Mouse (Mus musculus): ENCODE data around the gene Cirbp. TPM values are rescaled to one million over a fixed set of nuclear protein-coding genes. Genes with fewer than 3 reads are reported as not detected.
"Not testable (repeated sequence)": the region's sequence is repeated elsewhere in the genome, so short reads cannot be mapped to it uniquely, and the experiment has no call there.

Cirbp gene
- polyA plus RNA-seq, 1 experiment from 2014 or later, result 149 TPM

- Histone ChIP-seq H3K27ac (peak overlapping the region; percentile 94), H3K9me3 (no peaks in the 10 kb centered on the region), H3K36me3 (peaks cover 10% of the 10 kb centered on the region), H3K4me3 (peak overlapping the region; percentile 45), H3K27me3 (no peaks in the 10 kb centered on the region), H3K4me2 (replicated peaks) (peak overlapping the region; percentile 75), H3K4me1 (peaks cover 85% of the 10 kb centered on the region), H3K9ac (peak overlapping the region; percentile 62; the same call in 1 of the 2 replicates)
- ATAC-seq (ENCODE audit: low FRiP score, low read depth), result peak; percentile 12
- 12% methylated on average over 7 of the region's 7 CpGs for WGBS
Observed at GRCm38 (mm10) chr10:80161522-80162242, 4.1 kb upstream of the Cirbp start.

- Histone ChIP-seq H3K27me3 (no peaks in the 10 kb centered on the region), H3K4me1 (peaks cover 85% of the 10 kb centered on the region), H3K36me3 (peaks cover 5% of the 10 kb centered on the region), H3K9ac (no peak overlapping the region), H3K9me3 (no peaks in the 10 kb centered on the region), H3K4me3 (no peak overlapping the region), H3K27ac (peak overlapping the region; percentile 94; the same call in 1 of the 2 replicates), H3K4me2 (replicated peaks) (peak overlapping the region; percentile 1; the same call in 1 of the 2 replicates)
- ATAC-seq (ENCODE audit: low FRiP score, low read depth), result no peak
- 78% methylated on average over 3 of the region's 3 CpGs for WGBS
Observed at GRCm38 (mm10) chr10:80162243-80162608, 3.6 kb upstream of the Cirbp start.

GRCm38 (mm10) chr10:80162716-80163299 is 3.0 kb upstream of the Cirbp start:
- peak overlapping the region; percentile 1; the same call in 1 of the 2 replicates for H3K4me2 ChIP-seq (replicated peaks)
- no peak for ATAC-seq (ENCODE audit: low FRiP score, low read depth)
- H3K9ac ChIP-seq, result no peak overlapping the region
- H3K4me1 ChIP-seq, result peaks cover 79% of the 10 kb centered on the region
- no peak overlapping the region for H3K4me3 ChIP-seq
- no peaks in the 10 kb centered on the region for H3K27me3 ChIP-seq
- H3K27ac ChIP-seq, result no peak overlapping the region
- no peaks in the 10 kb centered on the region for H3K36me3 ChIP-seq
- WGBS, result 66% methylated on average over 6 of the region's 6 CpGs
- H3K9me3 ChIP-seq, result no peaks in the 10 kb centered on the region

GRCm38 (mm10) chr10:80163721-80164120 is 2.1 kb upstream of the Cirbp start:
- 71% methylated on average over 8 of the region's 8 CpGs for WGBS
- Histone ChIP-seq H3K27me3 (no peaks in the 10 kb centered on the region), H3K9me3 (no peaks in the 10 kb centered on the region), H3K9ac (no peak overlapping the region), H3K27ac (no peak overlapping the region), H3K4me2 (replicated peaks) (peak overlapping the region; percentile 92), H3K36me3 (no peaks in the 10 kb centered on the region), H3K4me1 (peaks cover 73% of the 10 kb centered on the region), H3K4me3 (no peak overlapping the region)
- no peak for ATAC-seq (ENCODE audit: low FRiP score, low read depth)

GRCm38 (mm10) chr10:80164161-80164997 is 1.4 kb upstream of the Cirbp start:
- Histone ChIP-seq H3K27ac (no peak overlapping the region), H3K4me2 (replicated peaks) (peak overlapping the region; percentile 92), H3K9me3 (no peaks in the 10 kb centered on the region), H3K9ac (peak overlapping the region; percentile 63), H3K4me3 (peak overlapping the region; percentile 44), H3K36me3 (peaks cover 2% of the 10 kb centered on the region; the same call in 1 of the 2 replicates), H3K27me3 (no peaks in the 10 kb centered on the region), H3K4me1 (peaks cover 73% of the 10 kb centered on the region)
- WGBS, result 7% methylated on average over 44 of the region's 44 CpGs
- peak; percentile 0; the same call in 1 of the 2 replicates for ATAC-seq (ENCODE audit: low FRiP score, low read depth)

- ATAC-seq (ENCODE audit: low FRiP score, low read depth), result peak; percentile 37
- no peaks in the 10 kb centered on the region for H3K9me3 ChIP-seq
- peak overlapping the region; percentile 44 for H3K4me3 ChIP-seq
- 0 out of 2 replicates have a peak overlapping the region, but pooled peaks have one; percentile 22 for H3K27ac ChIP-seq
- H3K27me3 ChIP-seq, result no peaks in the 10 kb centered on the region
- peak overlapping the region; percentile 92 for H3K4me2 ChIP-seq (replicated peaks)
- H3K4me1 ChIP-seq, result peaks cover 73% of the 10 kb centered on the region
- peak overlapping the region; percentile 63 for H3K9ac ChIP-seq
- under 1% methylated on average over 17 of the region's 17 CpGs for WGBS
- H3K36me3 ChIP-seq, result peaks cover 8% of the 10 kb centered on the region
Observed at GRCm38 (mm10) chr10:80164998-80165344, 814 bp upstream of the Cirbp start.

GRCm38 (mm10) chr10:80166136-80166535 is 351 bp downstream of the Cirbp start:
- Histone ChIP-seq H3K36me3 (peaks cover 19% of the 10 kb centered on the region), H3K9ac (peak overlapping the region; percentile 63), H3K4me3 (peak overlapping the region; percentile 12; the same call in 1 of the 2 replicates), H3K4me2 (replicated peaks) (peak overlapping the region; percentile 92), H3K4me1 (peaks cover 71% of the 10 kb centered on the region)
- ATAC-seq (ENCODE audit: low FRiP score, low read depth); H3K9me3 ChIP-seq; H3K27ac ChIP-seq; H3K27me3 ChIP-seq: not testable (repeated sequence)
- 83% methylated on average over 4 of the region's 4 CpGs for WGBS

GRCm38 (mm10) chr10:80167460-80168037 is 1.8 kb downstream of the Cirbp start:
- Histone ChIP-seq H3K9me3 (no peaks in the 10 kb centered on the region), H3K9ac (peak overlapping the region; percentile 99), H3K4me3 (peak overlapping the region; percentile 84), H3K27me3 (no peaks in the 10 kb centered on the region), H3K36me3 (peaks cover 32% of the 10 kb centered on the region), H3K4me1 (peaks cover 70% of the 10 kb centered on the region), H3K27ac (peak overlapping the region; percentile 99), H3K4me2 (replicated peaks) (peak overlapping the region; percentile 88)
- WGBS, result under 1% methylated on average over 52 of the region's 55 CpGs
- peak; percentile 90 for ATAC-seq (ENCODE audit: low FRiP score, low read depth)

- H3K4me3 ChIP-seq, result peak overlapping the region; percentile 84
- peak overlapping the region; percentile 99 for H3K9ac ChIP-seq
- H3K36me3 ChIP-seq, result peaks cover 32% of the 10 kb centered on the region
- no peaks in the 10 kb centered on the region for H3K9me3 ChIP-seq
- no peaks in the 10 kb centered on the region for H3K27me3 ChIP-seq
- peak; percentile 62 for ATAC-seq (ENCODE audit: low FRiP score, low read depth)
- peak overlapping the region; percentile 88 for H3K4me2 ChIP-seq (replicated peaks)
- WGBS, result under 1% methylated on average over 46 of the region's 48 CpGs
- peaks cover 66% of the 10 kb centered on the region for H3K4me1 ChIP-seq
- H3K27ac ChIP-seq, result peak overlapping the region; percentile 99
Observed at GRCm38 (mm10) chr10:80168038-80168661, 2.4 kb downstream of the Cirbp start.

- Histone ChIP-seq H3K9me3 (no peaks in the 10 kb centered on the region), H3K4me3 (peak overlapping the region; percentile 84), H3K27me3 (no peaks in the 10 kb centered on the region), H3K9ac (peak overlapping the region; percentile 99), H3K4me1 (peaks cover 64% of the 10 kb centered on the region), H3K27ac (no peak overlapping the region), H3K4me2 (replicated peaks) (peak overlapping the region; percentile 88), H3K36me3 (peaks cover 32% of the 10 kb centered on the region)
- WGBS, result 71% methylated on average over 1 of the region's 1 CpGs
- ATAC-seq (ENCODE audit: low FRiP score, low read depth), result no peak
Observed at GRCm38 (mm10) chr10:80169070-80169469, 3.3 kb downstream of the Cirbp start.

GRCm38 (mm10) chr10:80169651-80170050 is 3.9 kb downstream of the Cirbp start:
- no peak for ATAC-seq (ENCODE audit: low FRiP score, low read depth)
- Histone ChIP-seq H3K9ac (peak overlapping the region; percentile 35), H3K4me1 (peaks cover 63% of the 10 kb centered on the region), H3K9me3 (no peaks in the 10 kb centered on the region), H3K36me3 (peaks cover 32% of the 10 kb centered on the region), H3K4me2 (replicated peaks) (peak overlapping the region; percentile 88; the same call in 1 of the 2 replicates), H3K27ac (no peak overlapping the region), H3K4me3 (no peak overlapping the region), H3K27me3 (no peaks in the 10 kb centered on the region)
- 92% methylated on average over 7 of the region's 7 CpGs for WGBS
